In the genomic region with DNA sequence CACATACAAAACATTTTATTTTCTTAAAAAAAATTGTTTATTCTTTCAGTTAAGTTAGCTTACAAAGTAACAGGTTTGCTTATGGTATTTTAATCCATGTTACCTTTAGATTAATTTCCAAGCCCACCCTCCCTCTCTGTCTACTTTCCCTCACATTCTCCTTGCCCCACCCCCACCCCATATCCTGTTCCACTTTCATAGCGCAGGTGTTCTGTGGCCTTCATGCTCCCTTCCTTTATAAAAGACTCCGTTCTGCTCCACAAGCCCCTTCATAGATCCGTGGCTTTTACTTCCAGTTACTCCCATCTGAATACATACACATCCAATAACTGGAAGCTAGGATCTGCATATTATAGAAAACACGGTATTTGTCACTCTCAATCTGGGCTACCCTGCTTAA, we compare ENCODE assay signal across 21 mouse cellular contexts. TPM values are rescaled to one million over a fixed set of nuclear protein-coding genes. Genes with fewer than 3 reads are reported as not detected.
DNase-seq lines count a peak whose midpoint lies in the region; ATAC-seq lines count a peak whose summit lies in the region.
"Had no signal": no experiment of that assay in that cellular context is flagged by ENCODE, and none has a peak within 500 bp of the region (broad histone marks: within the 10 kb centered on the region; RNA-seq: fewer than 3 reads in every experiment).

No protein-coding gene starts in this region.

- no peaks in the 10 kb centered on the region for H3K36me3 ChIP-seq in hindbrain, embryonic 11.5 days (ENCODE audit: control insufficient read depth, insufficient read depth, low read length)
- H3K36me3 ChIP-seq: embryonic facial prominence, embryonic 10.5 days; embryonic facial prominence, embryonic 12.5 days; forebrain, embryonic 15.5 days; G1E had no signal

- ATAC-seq in CD4-positive, CD25-positive, alpha-beta regulatory T cell, adult 4 months: peak; percentile 68
- peak; percentile 43 for ATAC-seq in activated CD4-positive, CD25-positive, alpha-beta regulatory T cell, adult 4 months
- no peak for ATAC-seq in hindbrain, embryonic 11.5 days (ENCODE audit: low FRiP score)
- ATAC-seq: forebrain, embryonic 13.5 days; forebrain, embryonic 15.5 days; forebrain, postnatal 0 days; Patski had no signal

- H3K27me3 ChIP-seq in hindbrain, embryonic 11.5 days (ENCODE audit: control insufficient read depth, insufficient read depth, low read length): no peaks in the 10 kb centered on the region
- H3K27me3 ChIP-seq: forebrain, embryonic 13.5 days; forebrain, embryonic 15.5 days had no signal

- no peak overlapping the region for H3K4me2 ChIP-seq in hindbrain, embryonic 11.5 days (replicated peaks; ENCODE audit: low read depth, low read length)
- H3K4me2 ChIP-seq: embryonic facial prominence, embryonic 12.5 days; forebrain, embryonic 13.5 days; forebrain, embryonic 15.5 days had no signal

- no peak overlapping the region for H3K4me3 ChIP-seq in hindbrain, embryonic 11.5 days (ENCODE audit: low read depth, low read length)
- H3K4me3 ChIP-seq: embryonic facial prominence, embryonic 10.5 days; embryonic facial prominence, embryonic 12.5 days; forebrain, embryonic 13.5 days; forebrain, embryonic 15.5 days had no signal

- no peak overlapping the region for H3K27ac ChIP-seq in hindbrain, embryonic 11.5 days (ENCODE audit: low read depth, low read length)
- H3K27ac ChIP-seq: embryonic facial prominence, embryonic 10.5 days; embryonic facial prominence, embryonic 12.5 days; forebrain, embryonic 13.5 days; forebrain, embryonic 15.5 days had no signal

- no peaks in the 10 kb centered on the region for H3K4me1 ChIP-seq in hindbrain, embryonic 11.5 days (replicated peaks; ENCODE audit: control insufficient read depth, insufficient read depth, low read length)
- H3K4me1 ChIP-seq: embryonic facial prominence, embryonic 10.5 days; embryonic facial prominence, embryonic 12.5 days; forebrain, embryonic 13.5 days; forebrain, embryonic 15.5 days had no signal

- peak; percentile 77 for DNase-seq in thymus, postnatal 0 days (ENCODE audit: low spot score)
- DNase-seq in thymus, postnatal 14 days: no peak
- no peak for DNase-seq in hindbrain, embryonic 11.5 days (ENCODE audit: low spot score)
- no peak for DNase-seq in urinary bladder, postnatal 25 days (ENCODE audit: low spot score)
- DNase-seq: adrenal gland, adult 2 months; adrenal gland, postnatal 10 days; adrenal gland, postnatal 25 days; cerebellum, adult 11 months; cerebellum, adult 2 months; cerebellum, adult 9-10 months; cerebellum, postnatal 10 days; cerebellum, postnatal 25 days; forebrain, postnatal 0 days had no signal

- H3K9ac ChIP-seq in hindbrain, embryonic 11.5 days (ENCODE audit: low read depth, low read length): no peak overlapping the region
- H3K9ac ChIP-seq: embryonic facial prominence, embryonic 12.5 days; forebrain, embryonic 13.5 days; forebrain, embryonic 15.5 days; forebrain, postnatal 0 days had no signal

- H3K9me3 ChIP-seq in hindbrain, embryonic 11.5 days (ENCODE audit: control insufficient read depth, low read length): no peaks in the 10 kb centered on the region
- H3K9me3 ChIP-seq: embryonic facial prominence, embryonic 10.5 days; embryonic facial prominence, embryonic 12.5 days; forebrain, embryonic 13.5 days; forebrain, embryonic 15.5 days; G1E had no signal

- 86% methylated on average over 4 of the region's 4 CpGs for WGBS in hindbrain, embryonic 11.5 days

RNA-seq across cellular contexts. Expression of gene 4930426L09Rik, which starts 9.4 kb away (rescaled TPM):
- polyA plus RNA-seq in thymus, postnatal 0 days (2015; fragmentation: Nextera tagmentation; extraction: Ambion mirVana): 1.0 and 1.4 TPM in 2 replicates
- under 1 TPM; 0.30 to 0.57 TPM for polyA plus RNA-seq in CD4-positive, CD25-positive, alpha-beta regulatory T cell, adult 4 months (2017; shearing (Covaris generic))
- 1 to 10 TPM in 1 of 2 experiments, not detected in 1; 1.6 TPM for polyA plus RNA-seq in activated CD4-positive, CD25-positive, alpha-beta regulatory T cell, adult 4 months (2017; shearing (Covaris generic))
- 0.43 and 0.49 TPM in 2 replicates for polyA plus RNA-seq in hindbrain, embryonic 11.5 days (2014; fragmentation: Nextera tagmentation; extraction: Ambion mirVana)

RNA-seq across cellular contexts. Expression of gene Pip4k2a, which starts 9.7 kb away (rescaled TPM):
- polyA plus RNA-seq in thymus, postnatal 0 days (2015; fragmentation: Nextera tagmentation; extraction: Ambion mirVana): 51.2 and 53.7 TPM in 2 replicates
- polyA plus RNA-seq in CD4-positive, CD25-positive, alpha-beta regulatory T cell, adult 4 months (2017; shearing (Covaris generic)): 10 to 100 TPM; 23.7 to 25.2 TPM
- polyA plus RNA-seq in activated CD4-positive, CD25-positive, alpha-beta regulatory T cell, adult 4 months (2017; shearing (Covaris generic)): 10 to 100 TPM; 17.7 to 18.7 TPM
- 10.8 and 11.4 TPM in 2 replicates for polyA plus RNA-seq in hindbrain, embryonic 11.5 days (2014; fragmentation: Nextera tagmentation; extraction: Ambion mirVana)
